Mouse (Mus musculus): ENCODE measurements around the gene Evpl. TPM values are rescaled to one million over a fixed set of nuclear protein-coding genes. Genes with fewer than 3 reads are reported as not detected.
A peak's percentile ranks its signal among the peaks of the same experiment; 100 is the strongest.
"Not testable (repeated sequence)": the region's sequence is repeated elsewhere in the genome, so short reads cannot be mapped to it uniquely, and the experiment has no call there.

The Evpl gene
- total RNA-seq (2021), result under 1 TPM; 0.61 to 0.74 TPM
- long read RNA-seq, result 0 reads

DNA sequence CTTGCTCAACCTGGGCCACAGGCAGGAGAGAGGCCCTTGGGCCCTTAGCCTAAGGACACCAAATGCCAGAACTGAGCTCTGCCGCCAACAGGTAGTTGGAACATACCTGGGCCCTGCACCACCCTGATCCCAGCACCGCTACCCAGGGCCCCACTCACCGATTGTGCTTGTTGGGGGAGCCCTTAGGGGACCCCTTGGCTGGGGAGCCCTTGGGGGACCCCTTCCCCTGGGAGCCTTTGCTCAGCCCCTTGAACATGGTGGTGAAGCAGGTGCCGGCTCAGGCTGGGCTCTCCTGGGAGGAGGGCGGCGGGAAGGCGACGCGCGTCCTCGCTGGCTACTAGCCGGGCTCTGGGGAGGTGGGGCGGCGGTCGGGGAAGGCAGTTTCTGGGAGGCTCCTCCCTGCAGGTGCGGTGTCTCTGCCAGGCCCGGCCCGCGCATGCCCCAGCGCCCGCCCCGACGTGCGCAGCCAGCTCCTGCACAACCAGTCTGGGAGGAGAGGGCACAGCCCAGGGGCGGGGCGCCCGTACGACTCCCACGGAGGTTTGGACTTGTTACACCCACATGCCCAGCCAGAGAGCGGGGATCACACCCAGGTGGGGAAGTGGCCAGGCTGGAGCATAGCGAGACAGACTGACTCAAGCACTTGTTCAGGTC, at the start of gene Evpl:
Evpl (minus strand) TSS at position 336 of the 654 bp plus-strand sequence.
- no peak for DNase-seq (ENCODE audit: low spot score in 2 of 2)

DNA sequence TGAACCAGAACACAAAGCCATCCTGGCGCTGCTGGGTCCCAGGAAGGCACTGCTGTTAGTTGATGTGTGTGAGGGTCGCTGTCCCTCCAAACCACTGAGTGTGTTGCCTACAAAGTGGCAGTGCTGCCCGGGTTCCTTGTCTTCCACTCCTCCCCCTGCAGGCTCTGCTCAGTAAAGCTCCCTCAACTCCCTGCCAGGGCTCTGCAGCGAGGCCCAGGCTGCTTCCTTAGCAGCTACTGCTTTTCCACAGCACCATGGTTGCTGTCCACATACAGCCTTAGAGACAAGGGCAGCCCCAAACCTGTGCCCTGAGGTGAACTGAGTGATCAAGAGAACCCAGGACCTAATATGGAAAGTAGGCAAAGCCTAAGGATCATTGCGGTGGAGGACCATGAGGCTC, 49.5 kb upstream of the Evpl start:
- DNase-seq (ENCODE audit: low spot score in 2 of 2), result no peak

DNA sequence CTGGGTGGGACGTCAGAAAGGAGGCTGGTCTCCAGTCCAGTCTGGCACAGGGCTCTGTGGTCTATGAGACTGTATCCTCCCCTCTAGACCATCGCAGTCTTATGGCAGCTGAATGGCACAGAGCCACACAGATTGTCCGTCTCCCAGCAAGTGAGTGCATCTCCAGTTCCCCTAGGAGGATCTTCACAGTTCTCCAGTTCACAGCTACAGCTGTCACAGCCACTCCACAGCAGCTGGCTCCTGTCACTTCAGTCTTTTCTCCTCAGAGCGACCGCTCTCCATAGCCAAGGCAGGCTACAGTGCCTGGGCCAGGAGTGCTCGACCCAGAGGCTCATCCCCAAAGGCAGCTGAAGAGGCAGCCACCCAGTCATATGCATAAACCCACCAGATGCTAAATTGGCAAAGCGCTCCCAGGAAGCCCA, 47.9 kb upstream of the Evpl start:
- no peak for DNase-seq (ENCODE audit: low spot score in 2 of 2)

DNA sequence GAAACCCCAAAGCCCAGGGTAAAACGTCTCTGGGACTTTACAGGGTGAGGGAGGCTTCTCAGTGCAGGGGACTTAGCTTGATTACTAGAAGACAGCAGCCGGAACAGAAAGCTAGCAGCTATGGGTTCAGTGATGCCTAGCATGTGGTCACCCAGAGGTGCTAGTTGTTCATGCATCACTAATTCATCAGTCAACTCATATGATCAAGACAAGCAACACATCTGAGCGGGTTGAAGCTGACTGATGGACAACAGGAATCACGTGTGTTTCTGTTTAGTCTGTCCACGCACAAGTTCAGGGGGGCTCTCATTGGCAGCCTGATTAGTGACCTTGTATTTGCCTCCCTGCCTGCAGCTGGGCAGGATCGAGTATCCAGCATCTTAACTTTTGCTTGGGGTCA, 46.1 kb upstream of the Evpl start:
- DNase-seq (ENCODE audit: low spot score in 2 of 2), result no peak

GRCm38 (mm10) chr11:116282912-116283521, 45.1 kb upstream of the Evpl start:
- no peak for DNase-seq (ENCODE audit: low spot score in 2 of 2)

DNA sequence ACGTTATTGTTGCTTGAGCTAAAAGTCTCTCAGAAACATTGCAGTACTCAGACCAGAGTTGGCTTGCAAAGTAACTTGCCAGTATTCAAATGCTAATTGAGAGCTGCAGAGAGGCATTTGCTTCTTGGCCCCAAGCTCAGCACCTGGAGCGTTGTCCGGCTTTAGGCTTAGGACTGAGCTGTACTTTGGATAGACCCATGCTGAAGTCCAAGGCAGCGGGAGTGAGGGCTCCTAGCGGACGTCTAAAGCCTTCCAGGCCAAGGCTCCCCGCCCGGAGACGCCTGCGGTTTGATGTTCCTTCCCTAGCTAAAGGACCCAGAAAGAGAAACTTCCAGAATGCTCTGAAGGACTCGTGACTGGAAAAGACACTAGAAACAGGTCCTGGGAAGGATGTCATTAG, 44.2 kb upstream of the Evpl start:
- DNase-seq (ENCODE audit: low spot score in 2 of 2), result no peak

- DNase-seq (ENCODE audit: low spot score in 2 of 2), result no peak
Measured at GRCm38 (mm10) chr11:116281671-116282070, 43.8 kb upstream of the Evpl start.

GRCm38 (mm10) chr11:116280751-116281663, 43.1 kb upstream of the Evpl start, which contains the start of gene Galr2:
Galr2 (plus strand) TSS chr11:116280939.
- DNase-seq (ENCODE audit: low spot score in 2 of 2), result no peak

- not testable (repeated sequence) for DNase-seq (ENCODE audit: low spot score in 2 of 2)
Measured at GRCm38 (mm10) chr11:116277184-116277583, 39.3 kb upstream of the Evpl start.

DNA sequence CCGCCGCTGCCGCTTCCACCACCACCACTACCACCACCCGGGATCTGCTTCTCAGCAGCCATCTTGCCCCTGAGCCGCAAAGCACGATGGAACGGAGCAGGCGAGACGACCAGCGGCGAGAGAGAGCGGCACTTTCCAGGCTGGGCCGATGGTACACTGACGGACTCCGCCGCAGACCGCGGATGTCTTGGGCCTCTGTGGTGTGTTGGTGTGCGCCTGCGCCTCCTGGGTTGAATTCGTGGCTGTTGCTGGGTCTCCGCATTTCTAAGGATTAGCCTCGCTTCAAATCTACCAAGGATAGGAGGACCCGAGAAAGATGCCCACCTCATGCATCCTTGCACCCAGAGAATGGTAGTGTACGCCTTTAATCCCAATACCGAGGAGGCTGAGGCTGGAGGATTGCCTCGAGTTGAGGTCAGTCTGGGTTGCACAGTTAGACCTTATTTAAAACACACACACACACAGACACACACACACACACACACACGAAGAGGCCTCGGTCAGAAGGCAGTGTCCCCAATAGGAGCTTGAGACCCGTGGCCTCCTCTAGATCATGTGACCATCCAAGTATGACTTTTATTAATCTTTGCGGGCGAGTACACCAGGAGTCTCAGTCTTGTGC, 36.3 kb upstream of the Evpl start, which contains the start of gene Srp68:
Srp68 (minus strand) TSS at position 173 of the 622 bp plus-strand sequence.
- DNase-seq (ENCODE audit: low spot score in 2 of 2), result peak; percentile 93 to 97

DNA sequence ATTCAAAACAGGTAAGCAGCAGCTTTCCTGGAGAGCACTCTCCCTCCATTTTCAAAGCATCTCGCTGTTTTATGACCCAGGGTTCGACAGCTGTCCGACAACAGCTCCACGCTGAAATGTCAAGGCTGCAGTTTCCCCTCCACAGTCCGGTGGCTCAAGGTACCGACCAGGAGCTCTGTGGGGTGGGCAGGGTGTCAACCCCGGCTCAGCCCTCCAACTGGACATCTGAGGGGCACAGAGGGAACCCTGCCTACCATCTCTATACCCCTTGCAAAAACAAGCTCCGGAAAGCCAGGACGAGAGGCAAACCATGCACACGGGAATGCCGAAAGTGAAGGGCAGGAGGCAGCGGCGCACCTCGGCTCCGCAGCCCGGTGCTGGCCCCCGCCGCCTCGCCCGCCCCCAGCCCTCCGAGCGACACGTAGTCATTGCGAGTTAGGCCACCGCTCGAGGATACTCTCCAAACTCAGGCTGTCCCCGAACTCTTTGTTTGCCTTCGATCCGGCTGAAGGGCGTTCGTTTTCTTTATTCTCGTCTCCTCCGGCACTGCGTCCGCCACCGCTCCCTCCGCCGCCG, 35.7 kb upstream of the Evpl start:
- DNase-seq (ENCODE audit: low spot score in 2 of 2), result no peak

- DNase-seq (ENCODE audit: low spot score in 2 of 2), result no peak
Measured at GRCm38 (mm10) chr11:116272589-116273468, 35.0 kb upstream of the Evpl start.

DNA sequence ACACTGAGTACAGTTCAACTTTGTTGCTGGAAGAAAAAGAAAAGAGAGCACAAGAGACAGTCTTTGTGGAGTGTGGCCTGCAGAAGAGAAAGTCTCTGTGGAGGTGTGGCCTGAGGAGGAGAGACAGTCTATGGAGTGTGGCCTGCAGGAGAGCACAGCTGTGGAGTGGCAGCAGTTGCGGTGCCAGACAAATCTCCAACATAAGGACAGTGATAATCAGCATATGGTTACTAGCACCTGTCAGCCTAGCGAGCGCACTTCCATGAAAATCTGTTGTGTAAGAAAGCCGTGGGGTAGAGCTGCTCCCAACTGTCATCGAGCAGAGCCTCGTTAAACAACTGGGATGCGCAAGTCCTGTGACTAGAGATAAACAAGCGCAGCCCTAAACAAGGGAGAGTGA, 31.7 kb upstream of the Evpl start:
- peak in 1 of 2 experiments; percentile 27 for DNase-seq (ENCODE audit: low spot score in 2 of 2)

DNA sequence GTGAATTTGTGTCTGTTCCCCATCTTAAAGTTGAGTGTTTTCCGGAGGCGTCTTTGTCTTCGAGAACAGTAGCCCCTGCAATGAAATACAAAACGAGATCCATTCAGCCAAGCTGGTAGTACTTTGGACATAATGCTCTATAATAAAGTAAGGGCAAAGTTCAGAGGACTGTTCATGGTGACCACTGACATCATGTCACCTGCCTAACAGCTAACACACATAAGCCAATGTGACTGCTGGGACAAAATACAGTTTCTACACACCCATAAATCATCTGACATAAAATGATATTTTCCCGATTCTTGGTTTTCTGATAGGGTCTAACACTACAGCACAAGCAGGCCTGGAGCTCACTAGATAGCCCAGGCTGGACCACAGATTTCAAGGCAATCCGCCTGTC, 30.4 kb upstream of the Evpl start:
- no peak for DNase-seq (ENCODE audit: low spot score in 2 of 2)

DNA sequence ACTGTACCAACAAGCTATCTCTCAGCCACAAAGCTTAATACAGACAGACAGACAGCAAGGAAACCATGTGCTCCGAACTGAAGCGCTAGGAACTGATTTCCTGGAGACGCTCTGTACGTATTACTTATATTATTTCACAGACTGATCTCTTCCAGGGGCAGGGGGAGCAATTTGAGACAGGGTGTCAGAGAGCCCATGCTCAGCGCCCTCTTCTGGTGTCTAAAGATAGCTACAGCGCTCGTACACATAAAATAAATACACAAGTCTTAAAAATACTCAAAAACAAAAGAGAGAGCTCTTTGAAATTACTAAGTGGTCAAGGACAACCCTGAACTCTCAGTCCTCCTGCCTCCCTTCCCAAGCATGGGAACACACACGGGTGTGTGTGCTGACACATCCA, 29.8 kb upstream of the Evpl start:
- DNase-seq (ENCODE audit: low spot score in 2 of 2), result no peak

- no peak for DNase-seq (ENCODE audit: low spot score in 2 of 2)
Measured at GRCm38 (mm10) chr11:116265850-116266249, 28.0 kb upstream of the Evpl start.

DNA sequence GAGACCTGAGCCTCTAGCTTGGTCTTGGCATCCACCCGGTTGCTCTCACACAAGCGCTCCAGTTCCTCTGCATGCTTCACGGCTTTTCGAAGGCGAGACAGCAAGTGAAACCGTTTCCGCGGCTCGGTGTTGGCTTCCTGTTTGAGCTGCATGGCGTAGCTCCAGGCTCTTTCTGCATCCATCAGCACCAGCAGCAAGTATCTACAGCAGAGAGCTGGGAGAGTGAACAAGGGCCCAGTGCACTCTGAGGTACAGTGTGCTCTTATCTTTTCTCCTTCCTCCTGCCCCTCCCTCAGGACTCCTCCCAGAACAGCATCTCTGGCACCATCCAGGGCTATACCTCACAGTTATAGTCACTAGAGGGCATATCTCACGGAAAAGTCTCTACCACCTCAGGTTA, 27.5 kb upstream of the Evpl start:
- DNase-seq (ENCODE audit: low spot score in 2 of 2), result no peak

DNA sequence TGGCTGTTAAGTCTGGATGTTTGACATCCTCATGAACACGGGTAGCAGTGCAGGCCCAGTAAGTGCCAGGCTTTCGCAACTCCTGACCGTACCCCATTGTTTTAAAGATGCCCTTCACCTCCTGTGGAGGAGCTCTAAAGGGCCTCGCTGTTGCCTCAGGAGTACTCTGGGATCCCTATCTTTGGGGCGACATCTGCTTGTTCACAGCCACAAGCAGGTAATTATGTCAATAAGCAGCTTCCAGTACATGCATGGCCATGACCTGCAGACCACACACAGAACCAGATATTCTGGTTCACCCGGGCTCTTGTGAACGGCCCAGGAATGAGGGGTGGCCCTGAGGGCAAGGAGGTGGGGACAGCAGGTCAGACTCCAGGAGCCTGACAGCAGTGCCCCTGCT, 22.4 kb upstream of the Evpl start:
- DNase-seq (ENCODE audit: low spot score in 2 of 2), result no peak

GRCm38 (mm10) chr11:116259461-116259860, 21.6 kb upstream of the Evpl start:
- DNase-seq (ENCODE audit: low spot score in 2 of 2), result no peak
